Mouse (Mus musculus): ENCODE results near the gene Cdc40.

GRCm38 (mm10) chr10:40906131-40906530, 23.0 kb upstream of the Cdc40 start:
- TF ChIP-seq TAL1 (IDR thresholded peaks at IDR 0.05; ENCODE audit: low read length) (no peak), GATA1 (IDR thresholded peaks at IDR 0.05; ENCODE audit: low read length) (no peak)

Data from erythroblast, embryonic 14.5 days (primary cell).